Mouse (Mus musculus): ENCODE results near the gene Iqschfp. TPM values are rescaled to one million over a fixed set of nuclear protein-coding genes. Genes with fewer than 3 reads are reported as not detected.

Gene Iqschfp
- total and polyA plus RNA-seq, 2 experiments from 2014 or later: not detected

DNA sequence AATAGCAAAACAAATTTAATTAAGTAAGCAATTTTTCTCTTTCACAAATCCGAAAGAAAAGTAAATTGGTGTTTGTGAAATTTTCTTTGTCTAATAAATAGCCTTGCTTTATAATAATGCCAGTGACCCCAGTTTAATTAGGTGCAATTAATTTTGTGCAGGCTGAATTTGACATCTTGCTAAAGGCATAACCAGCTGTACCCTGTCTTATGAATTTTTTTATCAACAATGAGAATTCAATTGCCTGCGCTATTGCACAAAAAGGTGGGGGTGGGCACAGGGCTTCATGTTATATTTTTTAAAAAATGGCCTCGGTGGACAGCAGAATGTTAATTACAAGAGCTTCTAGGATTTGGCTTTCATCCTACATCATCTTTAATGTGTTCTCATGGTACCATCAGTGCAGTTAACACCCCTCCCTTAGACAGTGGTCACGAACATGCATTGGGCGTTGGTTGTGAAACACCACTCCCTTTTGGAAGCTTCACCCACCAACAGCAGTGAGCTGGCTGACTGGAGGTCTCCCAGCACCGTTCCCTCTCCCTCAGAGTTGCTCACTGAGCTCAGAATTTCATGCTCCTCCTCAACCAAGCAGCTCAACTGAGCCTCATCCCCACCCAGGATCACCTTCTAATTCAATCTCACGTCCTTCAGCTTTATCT lies 714.0 kb downstream of the Iqschfp start:
- no peak for ATAC-seq (ENCODE audit: insufficient read depth, low read depth)

DNA sequence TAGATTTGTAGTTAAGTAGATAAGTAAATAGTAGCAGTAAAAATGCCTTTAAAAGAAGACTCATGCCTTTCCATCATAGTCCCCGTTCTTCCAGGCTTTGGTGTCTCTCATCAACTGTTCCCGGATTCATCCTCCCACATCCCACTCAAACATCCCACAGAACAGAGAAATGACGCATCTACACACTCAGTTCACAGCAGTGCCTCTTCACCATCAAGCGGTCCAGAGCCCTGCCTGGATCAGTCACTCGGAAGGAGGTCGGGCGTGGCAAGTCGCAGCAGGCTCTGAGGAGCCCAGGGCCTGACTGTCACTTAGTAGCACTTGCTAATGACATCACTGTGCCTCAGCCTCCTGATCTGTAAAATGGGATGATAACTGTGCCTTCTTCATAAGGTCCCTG lies 714.7 kb downstream of the Iqschfp start:
- Histone ChIP-seq H3K4me2 (ENCODE audit: low read depth, low read length) (no peak overlapping the region), H3K27ac (ENCODE audit: low read depth) (no peak overlapping the region), H3K36me3 (replicated peaks; ENCODE audit: control insufficient read depth, insufficient read depth, low read length) (no peaks in the 10 kb centered on the region), H3K9me3 (replicated peaks; ENCODE audit: control insufficient read depth, low read length) (no peaks in the 10 kb centered on the region), H3K4me1 (ENCODE audit: control insufficient read depth, insufficient read depth) (peaks cover 29% of the 10 kb centered on the region), H3K9ac (replicated peaks; ENCODE audit: low read depth, low read length) (no peak overlapping the region), H3K4me3 (ENCODE audit: low read depth, low read length) (no peak overlapping the region), H3K27me3 (ENCODE audit: control insufficient read depth, insufficient read depth, low read length) (no peaks in the 10 kb centered on the region)
- WGBS: 89% methylated on average over 8 of the region's 8 CpGs
- TF ChIP-seq CTCF (IDR thresholded peaks at IDR 0.05; ENCODE audit: low read depth): no peak
- TF ChIP-seq EP300 (IDR thresholded peaks at IDR 0.05; ENCODE audit: low read depth): no peak
- ATAC-seq (ENCODE audit: insufficient read depth, low read depth) (no peak), DNase-seq (ENCODE audit: low spot score) (no peak)

More for the DNA sequence above, 714.0 kb downstream of the Iqschfp start:
- WGBS: 86% methylated on average over 7 of the region's 7 CpGs
- H3K9me3 ChIP-seq (replicated peaks; ENCODE audit: control insufficient read depth, low read length): no peaks in the 10 kb centered on the region
- peaks cover 29% of the 10 kb centered on the region for H3K4me1 ChIP-seq (ENCODE audit: control insufficient read depth, insufficient read depth)
- DNase-seq (ENCODE audit: low spot score): no peak
- no peak overlapping the region for H3K4me3 ChIP-seq (ENCODE audit: low read depth, low read length)
- no peak overlapping the region for H3K4me2 ChIP-seq (ENCODE audit: low read depth, low read length)
- H3K27ac ChIP-seq (ENCODE audit: low read depth): no peak overlapping the region
- H3K27me3 ChIP-seq (ENCODE audit: control insufficient read depth, insufficient read depth, low read length): no peaks in the 10 kb centered on the region
- no peak overlapping the region for H3K9ac ChIP-seq (replicated peaks; ENCODE audit: low read depth, low read length)
- TF ChIP-seq EP300 (IDR thresholded peaks at IDR 0.05; ENCODE audit: low read depth) (no peak), CTCF (IDR thresholded peaks at IDR 0.05; ENCODE audit: low read depth) (no peak)
- H3K36me3 ChIP-seq (replicated peaks; ENCODE audit: control insufficient read depth, insufficient read depth, low read length): no peaks in the 10 kb centered on the region

DNA sequence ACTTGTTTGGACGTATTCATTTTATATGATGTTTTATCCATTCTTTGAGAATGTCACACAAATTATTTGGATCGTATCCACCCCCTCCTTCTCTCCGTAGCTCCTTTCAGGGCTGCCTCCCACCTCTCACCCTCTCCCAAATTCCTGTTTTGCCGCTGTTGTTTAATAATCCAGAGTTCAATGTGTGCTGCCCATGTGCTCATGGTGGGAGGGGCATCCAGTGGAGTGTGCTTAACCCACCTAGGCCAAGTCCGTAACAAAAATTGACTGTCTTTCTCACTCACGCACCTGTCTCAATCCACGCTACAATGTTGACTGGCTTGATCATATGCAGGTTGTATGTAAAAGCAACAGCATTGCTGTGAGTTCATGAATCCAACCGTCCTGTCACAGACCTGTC lies 715.3 kb downstream of the Iqschfp start:
- Histone ChIP-seq H3K4me1 (ENCODE audit: control insufficient read depth, insufficient read depth) (peaks cover 25% of the 10 kb centered on the region), H3K36me3 (replicated peaks; ENCODE audit: control insufficient read depth, insufficient read depth, low read length) (no peaks in the 10 kb centered on the region), H3K9me3 (replicated peaks; ENCODE audit: control insufficient read depth, low read length) (no peaks in the 10 kb centered on the region), H3K4me3 (ENCODE audit: low read depth, low read length) (no peak overlapping the region), H3K9ac (replicated peaks; ENCODE audit: low read depth, low read length) (no peak overlapping the region), H3K4me2 (ENCODE audit: low read depth, low read length) (no peak overlapping the region), H3K27me3 (ENCODE audit: control insufficient read depth, insufficient read depth, low read length) (no peaks in the 10 kb centered on the region), H3K27ac (ENCODE audit: low read depth) (no peak overlapping the region)
- TF ChIP-seq EP300 (IDR thresholded peaks at IDR 0.05; ENCODE audit: low read depth): no peak
- TF ChIP-seq CTCF (IDR thresholded peaks at IDR 0.05; ENCODE audit: low read depth): no peak
- DNase-seq (ENCODE audit: low spot score) (no peak), ATAC-seq (ENCODE audit: insufficient read depth, low read depth) (no peak)
- 92% methylated on average over 8 of the region's 8 CpGs for WGBS

DNA sequence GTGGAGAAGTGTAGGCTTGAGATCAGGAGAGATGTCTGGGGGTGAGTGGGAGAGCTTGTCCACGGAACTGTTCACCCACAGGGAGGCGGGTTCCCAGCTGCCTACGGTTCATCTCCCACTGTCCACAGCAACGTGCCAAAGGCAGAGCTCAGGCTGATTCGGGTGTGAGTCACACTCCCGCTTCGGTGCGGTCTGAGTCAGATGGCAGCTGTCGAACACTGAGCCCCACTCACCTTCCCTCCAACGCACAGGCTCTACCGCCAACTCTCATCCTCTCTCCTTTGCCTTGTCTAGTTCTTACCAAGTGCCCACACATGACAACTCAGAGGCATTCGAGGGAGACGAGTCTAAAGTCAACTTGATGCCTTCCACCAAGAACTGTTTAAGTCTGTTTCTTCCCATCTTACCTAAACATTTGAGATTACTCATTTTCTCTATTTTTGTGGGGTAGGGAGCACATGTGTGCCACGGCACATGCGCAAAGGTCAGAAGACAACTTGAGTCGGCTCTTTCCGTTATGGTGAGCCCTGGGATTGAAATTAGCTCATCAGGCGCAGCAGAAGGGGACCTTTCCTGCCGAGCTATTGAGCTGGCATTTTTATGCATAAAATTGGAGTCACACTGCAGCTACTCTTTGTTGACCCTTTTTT lies 716.9 kb downstream of the Iqschfp start:
- 49% methylated on average over 19 of the region's 19 CpGs for WGBS
- no peak overlapping the region for H3K9ac ChIP-seq (replicated peaks; ENCODE audit: low read depth, low read length)
- no peaks in the 10 kb centered on the region for H3K9me3 ChIP-seq (replicated peaks; ENCODE audit: control insufficient read depth, low read length)
- no peak overlapping the region for H3K4me2 ChIP-seq (ENCODE audit: low read depth, low read length)
- peak overlapping the region; percentile 9; the same call in 1 of the 2 replicates for H3K27ac ChIP-seq (ENCODE audit: low read depth)
- peak; percentile 69 for ATAC-seq (ENCODE audit: insufficient read depth, low read depth)
- no peak overlapping the region for H3K4me3 ChIP-seq (ENCODE audit: low read depth, low read length)
- no peak for DNase-seq (ENCODE audit: low spot score)
- H3K27me3 ChIP-seq (ENCODE audit: control insufficient read depth, insufficient read depth, low read length): no peaks in the 10 kb centered on the region
- no peaks in the 10 kb centered on the region for H3K36me3 ChIP-seq (replicated peaks; ENCODE audit: control insufficient read depth, insufficient read depth, low read length)
- peaks cover 13% of the 10 kb centered on the region; the same call in 1 of the 2 replicates for H3K4me1 ChIP-seq (ENCODE audit: control insufficient read depth, insufficient read depth)
- no peak for TF ChIP-seq CTCF (IDR thresholded peaks at IDR 0.05; ENCODE audit: low read depth)
- no peak for TF ChIP-seq EP300 (IDR thresholded peaks at IDR 0.05; ENCODE audit: low read depth)

DNA sequence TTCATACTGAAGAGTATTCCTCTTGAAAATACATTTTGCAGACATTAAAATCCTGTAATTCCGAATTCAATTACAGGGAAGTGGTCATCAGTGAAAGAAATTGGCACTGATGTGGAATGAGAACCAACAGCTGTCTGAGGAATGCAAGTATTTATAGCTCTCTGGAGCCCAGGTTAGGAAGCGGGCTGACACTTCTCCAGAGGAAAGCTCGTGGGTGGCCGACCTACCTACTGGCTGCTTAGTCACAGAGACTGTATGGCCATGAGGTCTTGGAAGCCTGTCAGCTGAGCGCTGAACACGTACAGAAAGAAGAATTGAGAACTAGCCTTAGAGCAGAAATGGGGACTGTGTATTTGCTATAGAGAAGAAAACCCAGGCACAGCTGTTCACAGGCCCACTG lies 718.0 kb downstream of the Iqschfp start:
- Histone ChIP-seq H3K9ac (replicated peaks; ENCODE audit: low read depth, low read length) (no peak overlapping the region), H3K4me1 (ENCODE audit: control insufficient read depth, insufficient read depth) (peaks cover 13% of the 10 kb centered on the region; the same call in 1 of the 2 replicates), H3K36me3 (replicated peaks; ENCODE audit: control insufficient read depth, insufficient read depth, low read length) (no peaks in the 10 kb centered on the region), H3K27ac (ENCODE audit: low read depth) (peak overlapping the region; percentile 48; the same call in 1 of the 2 replicates), H3K4me3 (ENCODE audit: low read depth, low read length) (no peak overlapping the region), H3K9me3 (replicated peaks; ENCODE audit: control insufficient read depth, low read length) (no peaks in the 10 kb centered on the region), H3K4me2 (ENCODE audit: low read depth, low read length) (peak overlapping the region; percentile 38), H3K27me3 (ENCODE audit: control insufficient read depth, insufficient read depth, low read length) (no peaks in the 10 kb centered on the region)
- peak; percentile 57 for ATAC-seq (ENCODE audit: insufficient read depth, low read depth)
- no peak for DNase-seq (ENCODE audit: low spot score)
- no peak for TF ChIP-seq EP300 (IDR thresholded peaks at IDR 0.05; ENCODE audit: low read depth)
- TF ChIP-seq CTCF (IDR thresholded peaks at IDR 0.05; ENCODE audit: low read depth): no peak
- 34% methylated on average over 6 of the region's 6 CpGs for WGBS
